Mouse (Mus musculus) neural tube, embryonic 13.5 days (tissue): ENCODE measurements around the gene Stn1. TPM values are rescaled to one million over a fixed set of nuclear protein-coding genes. Genes with fewer than 3 reads are reported as not detected.

ENCODE experiments used
- ATAC-seq: fragments of 200-750 bp; cut with Nextera tagmentation; 2 replicates; pipeline ENCODE4 v1.8.0; 2017; ENCODE audit warnings: low read depth, mild to moderate bottlenecking, moderate TSS enrichment, moderate library complexity
- H3K27ac ChIP-seq: fragments of 300-500 bp; sonication (generic); replicated peaks from 2 replicates; pipeline ENCODE4 v1.5.1; 2015; ENCODE audit warnings: moderate library complexity, mild to moderate bottlenecking, inconsistent platforms
- H3K27me3 ChIP-seq: fragments of 300-500 bp; sonication (generic); 2 replicates; pipeline ENCODE4 v1.6.1; 2015; ENCODE audit warnings: mild to moderate bottlenecking, inconsistent platforms
- H3K36me3 ChIP-seq: fragments of 300-500 bp; sonication (generic); 2 replicates; pipeline ENCODE4 v1.6.1; 2015; ENCODE audit warnings: mild to moderate bottlenecking, inconsistent platforms
- H3K4me1 ChIP-seq: fragments of 300-500 bp; sonication (generic); replicated peaks from 2 replicates; pipeline ENCODE4 v1.6.1; 2015; ENCODE audit warnings: inconsistent platforms
- H3K4me2 ChIP-seq: fragments of 300-500 bp; sonication (generic); 2 replicates; pipeline ENCODE4 v1.6.1; 2015; ENCODE audit warnings: inconsistent platforms, mild to moderate bottlenecking, moderate library complexity
- H3K4me3 ChIP-seq: fragments of 300-500 bp; sonication (generic); 2 replicates; pipeline ENCODE4 v1.5.1; 2015; ENCODE audit warnings: mild to moderate bottlenecking, inconsistent platforms
- H3K9ac ChIP-seq: fragments of 300-500 bp; sonication (generic); 2 replicates; pipeline ENCODE4 v1.6.1; 2015; ENCODE audit warnings: moderate library complexity, mild to moderate bottlenecking, inconsistent platforms
- H3K9me3 ChIP-seq: fragments of 300-500 bp; sonication (generic); 2 replicates; pipeline ENCODE4 v1.6.1; 2016; ENCODE audit warnings: inconsistent platforms
- WGBS: fragments of 180-500 bp; shearing (Covaris S2); methylation state at CpG from one replicate; pipeline ENCODE4 v1.1.7; 2015; 5-methylcytosine and 5-hydroxymethylcytosine counted together
- polyA plus RNA-seq: library from polyadenylated mRNA; unstranded; fragments of >200 nt; fragmentation: Nextera tagmentation; extraction: Ambion mirVana; gene quantifications from 2 replicates; pipeline ENCODE4 v1.2.1, GENCODE M21; 2015

The Stn1 gene
- polyA plus RNA-seq, 1 experiment from 2014 or later: 33.0 TPM

GRCm38 (mm10) chr19:47537879-47538278, 572 bp upstream of the Stn1 start:
- Histone ChIP-seq H3K4me2 (peak overlapping the region; percentile 82), H3K27me3 (no peaks in the 10 kb centered on the region), H3K9me3 (no peaks in the 10 kb centered on the region), H3K9ac (peak overlapping the region; percentile 77), H3K4me1 (peaks cover 40% of the 10 kb centered on the region), H3K36me3 (peaks cover 9% of the 10 kb centered on the region; the same call in 1 of the 2 replicates), H3K4me3 (peak overlapping the region; percentile 57; the same call in 1 of the 2 replicates), H3K27ac (peak overlapping the region; percentile 82)
- ATAC-seq: no peak
- WGBS: 82% methylated on average over 6 of the region's 6 CpGs

- H3K4me2 ChIP-seq: peak overlapping the region; percentile 82
- peak overlapping the region; percentile 82 for H3K27ac ChIP-seq
- WGBS: 5% methylated on average over 39 of the region's 39 CpGs
Measured at GRCm38 (mm10) chr19:47536521-47537299, 597 bp downstream of the Stn1 start.

GRCm38 (mm10) chr19:47534131-47534530, 3.2 kb downstream of the Stn1 start:
- 62% methylated on average over 1 of the region's 1 CpGs for WGBS
- H3K9ac ChIP-seq: no peak overlapping the region
- H3K4me2 ChIP-seq: no peak overlapping the region
- no peaks in the 10 kb centered on the region for H3K9me3 ChIP-seq
- no peak for ATAC-seq
- no peak overlapping the region for H3K27ac ChIP-seq
- H3K36me3 ChIP-seq: peaks cover 16% of the 10 kb centered on the region; the same call in 1 of the 2 replicates
- H3K4me3 ChIP-seq: no peak overlapping the region
- peaks cover 32% of the 10 kb centered on the region for H3K4me1 ChIP-seq
- H3K27me3 ChIP-seq: no peaks in the 10 kb centered on the region

More at GRCm38 (mm10) chr19:47536521-47537299, 597 bp downstream of the Stn1 start:
- H3K4me3 ChIP-seq: peak overlapping the region; percentile 57
- H3K9ac ChIP-seq: peak overlapping the region; percentile 77
- no peaks in the 10 kb centered on the region for H3K9me3 ChIP-seq
- no peaks in the 10 kb centered on the region for H3K27me3 ChIP-seq
- peaks cover 32% of the 10 kb centered on the region for H3K4me1 ChIP-seq
- H3K36me3 ChIP-seq: peaks cover 10% of the 10 kb centered on the region; the same call in 1 of the 2 replicates
- ATAC-seq: peak; percentile 98

DNA sequence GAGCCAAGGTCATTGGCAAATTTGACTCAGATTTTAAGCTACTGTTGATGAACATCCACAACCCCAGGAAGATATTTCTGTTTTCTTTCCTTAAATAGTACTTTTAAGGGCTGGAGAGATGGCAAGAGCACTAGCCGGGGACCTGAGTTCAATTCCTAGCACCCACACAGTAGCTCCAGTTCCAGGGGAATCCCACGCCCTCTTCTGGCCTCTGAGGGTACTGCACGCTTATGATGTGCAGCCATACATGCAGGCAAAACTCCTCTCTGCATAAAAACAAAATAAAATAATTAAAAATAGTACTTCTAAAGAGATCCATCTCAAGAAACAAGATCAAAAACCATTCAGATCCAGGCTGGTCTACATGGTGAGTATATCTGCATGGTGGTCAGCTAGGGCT, 4.9 kb downstream of the Stn1 start:
- WGBS: 91% methylated on average over 3 of the region's 3 CpGs

GRCm38 (mm10) chr19:47531309-47531708, 6.0 kb downstream of the Stn1 start:
- WGBS: 93% methylated on average over 5 of the region's 5 CpGs
- H3K4me1 ChIP-seq: peaks cover 11% of the 10 kb centered on the region
- ATAC-seq: no peak

More for the DNA sequence above, 4.9 kb downstream of the Stn1 start:
- no peak for ATAC-seq
- H3K9me3 ChIP-seq: no peaks in the 10 kb centered on the region
- H3K4me2 ChIP-seq: no peak overlapping the region
- peaks cover 21% of the 10 kb centered on the region for H3K36me3 ChIP-seq
- no peak overlapping the region for H3K4me3 ChIP-seq
- H3K27ac ChIP-seq: no peak overlapping the region
- H3K9ac ChIP-seq: no peak overlapping the region
- H3K4me1 ChIP-seq: peaks cover 17% of the 10 kb centered on the region
- no peaks in the 10 kb centered on the region for H3K27me3 ChIP-seq

DNA sequence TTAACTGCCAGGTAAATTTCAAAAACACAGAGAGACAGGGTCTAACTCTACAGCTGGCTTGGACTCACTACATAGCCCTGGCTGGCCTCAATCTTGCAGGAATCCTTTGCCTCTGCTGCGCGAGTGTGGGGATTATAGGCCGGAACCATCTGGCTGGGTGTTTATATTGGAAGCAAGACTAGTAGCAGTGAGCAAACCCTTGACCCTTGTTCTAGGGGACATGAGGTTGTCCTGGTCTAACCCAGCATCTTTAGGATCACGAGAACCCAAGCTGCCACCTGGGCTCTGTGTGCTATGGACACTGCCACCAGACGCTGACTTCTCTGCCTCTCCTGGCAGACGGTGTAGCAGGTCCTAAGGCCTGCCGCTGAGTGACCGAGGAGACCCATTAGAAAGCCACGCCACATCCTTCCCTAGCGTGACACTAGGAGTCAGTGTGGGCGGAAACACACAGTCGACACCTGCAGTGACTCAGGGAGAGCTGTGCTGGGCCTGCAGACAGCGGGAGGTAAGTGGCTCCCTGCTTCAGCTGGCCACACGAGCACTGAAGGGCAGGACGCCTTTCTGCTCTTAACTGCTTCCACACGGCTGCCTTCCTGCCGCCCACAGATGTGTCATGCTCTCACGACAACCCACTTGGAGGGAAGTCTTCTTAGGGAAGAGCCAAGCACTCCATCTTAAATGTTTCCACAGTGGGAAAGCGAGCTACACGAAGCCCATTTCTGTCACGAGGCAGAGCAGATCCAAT, 10.9 kb downstream of the Stn1 start:
- no peaks in the 10 kb centered on the region for H3K9me3 ChIP-seq
- H3K4me2 ChIP-seq: no peak overlapping the region
- ATAC-seq: no peak
- H3K9ac ChIP-seq: no peak overlapping the region
- H3K4me3 ChIP-seq: no peak overlapping the region
- no peaks in the 10 kb centered on the region for H3K27me3 ChIP-seq
- WGBS: 78% methylated on average over 21 of the region's 21 CpGs
- H3K27ac ChIP-seq: 0 out of 2 replicates have a peak overlapping the region, but pooled peaks have one; percentile 13
- H3K4me1 ChIP-seq: no peaks in the 10 kb centered on the region
- H3K36me3 ChIP-seq: peaks cover 54% of the 10 kb centered on the region

More at GRCm38 (mm10) chr19:47531309-47531708, 6.0 kb downstream of the Stn1 start:
- Histone ChIP-seq H3K27me3 (no peaks in the 10 kb centered on the region), H3K4me2 (no peak overlapping the region), H3K9me3 (no peaks in the 10 kb centered on the region), H3K36me3 (peaks cover 30% of the 10 kb centered on the region), H3K9ac (no peak overlapping the region), H3K4me3 (no peak overlapping the region), H3K27ac (no peak overlapping the region)

- H3K4me3 ChIP-seq: no peak overlapping the region
- H3K9ac ChIP-seq: no peak overlapping the region
- H3K4me1 ChIP-seq: peaks cover 10% of the 10 kb centered on the region
- H3K36me3 ChIP-seq: peaks cover 49% of the 10 kb centered on the region
- no peak for ATAC-seq
- WGBS: 96% methylated on average over 8 of the region's 8 CpGs
- no peaks in the 10 kb centered on the region for H3K27me3 ChIP-seq
- H3K9me3 ChIP-seq: no peaks in the 10 kb centered on the region
- H3K27ac ChIP-seq: no peak overlapping the region
- H3K4me2 ChIP-seq: no peak overlapping the region
Measured at GRCm38 (mm10) chr19:47524905-47525304, 12.4 kb downstream of the Stn1 start.

DNA sequence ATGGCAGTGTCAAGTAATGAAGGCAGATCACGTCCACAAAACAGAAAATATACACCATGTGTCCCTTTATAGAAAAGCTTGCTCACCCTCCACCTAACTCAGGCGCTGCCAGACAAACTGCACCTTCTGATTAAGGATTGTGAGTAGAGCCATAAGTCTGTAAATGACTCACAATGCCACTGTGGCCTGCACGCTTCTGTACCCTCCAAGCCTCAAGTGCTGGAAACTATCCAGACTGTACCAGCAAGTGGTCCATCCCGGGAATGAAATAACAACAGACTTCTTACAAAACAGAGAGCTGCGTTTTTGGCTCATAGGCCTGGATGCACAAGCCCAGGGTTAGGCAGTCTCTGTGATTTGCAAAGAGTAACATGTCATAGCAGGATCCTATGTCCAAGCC, 15.9 kb downstream of the Stn1 start:
- Histone ChIP-seq H3K27me3 (no peaks in the 10 kb centered on the region), H3K4me2 (no peak overlapping the region), H3K36me3 (peaks cover 35% of the 10 kb centered on the region), H3K4me3 (no peak overlapping the region), H3K9me3 (no peaks in the 10 kb centered on the region), H3K4me1 (peaks cover 18% of the 10 kb centered on the region), H3K27ac (no peak overlapping the region), H3K9ac (no peak overlapping the region)
- 82% methylated on average over 5 of the region's 5 CpGs for WGBS
- no peak for ATAC-seq

GRCm38 (mm10) chr19:47519163-47519893, 18.0 kb downstream of the Stn1 start:
- H3K4me1 ChIP-seq: peaks cover 18% of the 10 kb centered on the region
- no peak overlapping the region for H3K27ac ChIP-seq
- H3K9me3 ChIP-seq: no peaks in the 10 kb centered on the region
- H3K4me3 ChIP-seq: no peak overlapping the region
- ATAC-seq: no peak
- no peak overlapping the region for H3K4me2 ChIP-seq
- no peak overlapping the region for H3K9ac ChIP-seq
- H3K36me3 ChIP-seq: peaks cover 46% of the 10 kb centered on the region
- 91% methylated on average over 8 of the region's 8 CpGs for WGBS
- H3K27me3 ChIP-seq: no peaks in the 10 kb centered on the region

- H3K4me2 ChIP-seq: no peak overlapping the region
- no peak overlapping the region for H3K9ac ChIP-seq
- peaks cover 18% of the 10 kb centered on the region for H3K4me1 ChIP-seq
- H3K36me3 ChIP-seq: peaks cover 42% of the 10 kb centered on the region
- ATAC-seq: no peak
- 71% methylated on average over 24 of the region's 24 CpGs for WGBS
- H3K9me3 ChIP-seq: no peaks in the 10 kb centered on the region
- H3K4me3 ChIP-seq: no peak overlapping the region
- no peaks in the 10 kb centered on the region for H3K27me3 ChIP-seq
- no peak overlapping the region for H3K27ac ChIP-seq
Measured at GRCm38 (mm10) chr19:47518475-47519162, 18.7 kb downstream of the Stn1 start.

DNA sequence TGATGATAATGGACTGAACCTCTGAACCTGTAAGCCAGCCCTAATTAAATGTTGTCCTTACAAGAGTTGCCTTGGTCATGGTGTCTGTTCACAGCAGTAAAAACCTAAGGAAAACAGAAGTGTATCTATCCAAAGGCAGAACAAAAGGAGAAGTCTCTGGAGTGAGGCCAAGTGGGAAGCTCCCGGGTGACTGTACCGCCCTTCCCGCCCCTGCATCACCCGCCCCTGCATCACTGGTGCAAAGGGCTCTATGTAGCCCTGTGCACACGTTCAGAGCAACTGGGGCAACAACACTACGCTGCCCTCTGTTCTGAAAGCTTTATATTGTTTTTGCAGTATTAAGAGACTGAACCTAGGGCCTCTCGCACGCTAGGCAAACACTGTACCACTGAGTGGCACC, 19.7 kb downstream of the Stn1 start:
- ATAC-seq: no peak
- Histone ChIP-seq H3K4me2 (no peak overlapping the region), H3K4me3 (no peak overlapping the region), H3K27ac (no peak overlapping the region), H3K36me3 (peaks cover 33% of the 10 kb centered on the region), H3K27me3 (no peaks in the 10 kb centered on the region), H3K9ac (no peak overlapping the region), H3K4me1 (peaks cover 18% of the 10 kb centered on the region), H3K9me3 (no peaks in the 10 kb centered on the region)
- 81% methylated on average over 8 of the region's 8 CpGs for WGBS
